Mouse (Mus musculus): ENCODE measurements around the gene Ecpas. TPM values are rescaled to one million over a fixed set of nuclear protein-coding genes. Genes with fewer than 3 reads are reported as not detected.

Ecpas gene
- polyA plus RNA-seq, 1 experiment: 16.3 TPM

- H3K79me2 ChIP-seq (ENCODE audit: control insufficient read depth, insufficient read depth): no peaks in the 10 kb centered on the region
- H3K4me3 ChIP-seq (ENCODE audit: insufficient read depth, poor library complexity, severe bottlenecking): no peak overlapping the region
- H3ac ChIP-seq (ENCODE audit: control insufficient read depth, insufficient read length, low read depth): no peak overlapping the region
- peaks cover 4% of the 10 kb centered on the region for H3K27me3 ChIP-seq (ENCODE audit: control insufficient read depth, insufficient read depth, insufficient read length)
- no peak for TF ChIP-seq MYOD1 (IDR thresholded peaks at IDR 0.05; ENCODE audit: control insufficient read depth, insufficient read length, low read depth)
- no peak for TF ChIP-seq MAX (IDR thresholded peaks at IDR 0.05)
- TF ChIP-seq FOSL1 (IDR thresholded peaks at IDR 0.05; ENCODE audit: insufficient read depth, low read length, poor library complexity, severe bottlenecking): no peak
- TF ChIP-seq MYOG (IDR thresholded peaks at IDR 0.05; ENCODE audit: control insufficient read depth, extremely low read depth, insufficient read length): no peak
- no peak for TF ChIP-seq CTCF (IDR thresholded peaks at IDR 0.05; ENCODE audit: control insufficient read depth, insufficient read depth, insufficient read length)
- TF ChIP-seq USF1 (IDR thresholded peaks at IDR 0.05; ENCODE audit: low read depth): no peak
- TF ChIP-seq CEBPB (IDR thresholded peaks at IDR 0.05; ENCODE audit: low read depth): no peak
- H3K79me3 ChIP-seq (ENCODE audit: low read depth): no peaks in the 10 kb centered on the region
- no peaks in the 10 kb centered on the region for H3K36me3 ChIP-seq (ENCODE audit: control insufficient read depth, insufficient read depth)
Measured at GRCm38 (mm10) chr4:58934746-58935476, 22.4 kb upstream of the Ecpas start.

- Histone ChIP-seq H3K27me3 (ENCODE audit: control insufficient read depth, insufficient read depth, insufficient read length) (peaks cover 4% of the 10 kb centered on the region), H3ac (ENCODE audit: control insufficient read depth, insufficient read length, low read depth) (no peak overlapping the region), H3K4me3 (ENCODE audit: insufficient read depth, poor library complexity, severe bottlenecking) (no peak overlapping the region), H3K36me3 (ENCODE audit: control insufficient read depth, insufficient read depth) (no peaks in the 10 kb centered on the region), H3K79me3 (ENCODE audit: low read depth) (no peaks in the 10 kb centered on the region), H3K79me2 (ENCODE audit: control insufficient read depth, insufficient read depth) (no peaks in the 10 kb centered on the region)
- TF ChIP-seq FOSL1 (IDR thresholded peaks at IDR 0.05; ENCODE audit: insufficient read depth, low read length, poor library complexity, severe bottlenecking) (no peak), MYOG (IDR thresholded peaks at IDR 0.05; ENCODE audit: control insufficient read depth, extremely low read depth, insufficient read length) (no peak), USF1 (IDR thresholded peaks at IDR 0.05; ENCODE audit: low read depth) (no peak), MAX (IDR thresholded peaks at IDR 0.05) (no peak), MYOD1 (IDR thresholded peaks at IDR 0.05; ENCODE audit: control insufficient read depth, insufficient read length, low read depth) (no peak), CEBPB (IDR thresholded peaks at IDR 0.05; ENCODE audit: low read depth) (no peak), CTCF (IDR thresholded peaks at IDR 0.05; ENCODE audit: control insufficient read depth, insufficient read depth, insufficient read length) (no peak)
Measured at GRCm38 (mm10) chr4:58934308-58934707, 21.8 kb upstream of the Ecpas start.

- Histone ChIP-seq H3K27me3 (ENCODE audit: control insufficient read depth, insufficient read depth, insufficient read length) (peaks cover 4% of the 10 kb centered on the region), H3K79me3 (ENCODE audit: low read depth) (no peaks in the 10 kb centered on the region), H3K36me3 (ENCODE audit: control insufficient read depth, insufficient read depth) (no peaks in the 10 kb centered on the region), H3K79me2 (ENCODE audit: control insufficient read depth, insufficient read depth) (no peaks in the 10 kb centered on the region), H3ac (ENCODE audit: control insufficient read depth, insufficient read length, low read depth) (no peak overlapping the region), H3K4me3 (ENCODE audit: insufficient read depth, poor library complexity, severe bottlenecking) (no peak overlapping the region)
- TF ChIP-seq CTCF (IDR thresholded peaks at IDR 0.05; ENCODE audit: control insufficient read depth, insufficient read depth, insufficient read length) (no peak), USF1 (IDR thresholded peaks at IDR 0.05; ENCODE audit: low read depth) (no peak), MAX (IDR thresholded peaks at IDR 0.05) (no peak)
Measured at GRCm38 (mm10) chr4:58932541-58932940, 20.0 kb upstream of the Ecpas start.

GRCm38 (mm10) chr4:58927661-58928060 lies 15.1 kb upstream of the Ecpas start:
- Histone ChIP-seq H3K27me3 (ENCODE audit: control insufficient read depth, insufficient read depth, insufficient read length) (peaks cover 4% of the 10 kb centered on the region), H3K79me2 (ENCODE audit: control insufficient read depth, insufficient read depth) (no peaks in the 10 kb centered on the region), H3ac (ENCODE audit: control insufficient read depth, insufficient read length, low read depth) (no peak overlapping the region), H3K36me3 (ENCODE audit: control insufficient read depth, insufficient read depth) (no peaks in the 10 kb centered on the region), H3K79me3 (ENCODE audit: low read depth) (no peaks in the 10 kb centered on the region), H3K4me3 (ENCODE audit: insufficient read depth, poor library complexity, severe bottlenecking) (no peak overlapping the region)
- TF ChIP-seq USF1 (IDR thresholded peaks at IDR 0.05; ENCODE audit: low read depth) (no peak), CTCF (IDR thresholded peaks at IDR 0.05; ENCODE audit: control insufficient read depth, insufficient read depth, insufficient read length) (no peak), MAX (IDR thresholded peaks at IDR 0.05) (no peak), MYOD1 (IDR thresholded peaks at IDR 0.05; ENCODE audit: control insufficient read depth, insufficient read length, low read depth) (no peak), MYOG (IDR thresholded peaks at IDR 0.05; ENCODE audit: control insufficient read depth, extremely low read depth, insufficient read length) (no peak), FOSL1 (IDR thresholded peaks at IDR 0.05; ENCODE audit: insufficient read depth, low read length, poor library complexity, severe bottlenecking) (no peak), CEBPB (IDR thresholded peaks at IDR 0.05; ENCODE audit: low read depth) (no peak)

GRCm38 (mm10) chr4:58926120-58926519 lies 13.6 kb upstream of the Ecpas start:
- no peaks in the 10 kb centered on the region for H3K79me3 ChIP-seq (ENCODE audit: low read depth)
- no peaks in the 10 kb centered on the region for H3K79me2 ChIP-seq (ENCODE audit: control insufficient read depth, insufficient read depth)
- no peaks in the 10 kb centered on the region for H3K27me3 ChIP-seq (ENCODE audit: control insufficient read depth, insufficient read depth, insufficient read length)
- TF ChIP-seq MYOG (IDR thresholded peaks at IDR 0.05; ENCODE audit: control insufficient read depth, extremely low read depth, insufficient read length): no peak
- TF ChIP-seq CTCF (IDR thresholded peaks at IDR 0.05; ENCODE audit: control insufficient read depth, insufficient read depth, insufficient read length): no peak
- TF ChIP-seq MYOD1 (IDR thresholded peaks at IDR 0.05; ENCODE audit: control insufficient read depth, insufficient read length, low read depth): no peak
- no peak for TF ChIP-seq USF1 (IDR thresholded peaks at IDR 0.05; ENCODE audit: low read depth)
- no peak for TF ChIP-seq MAX (IDR thresholded peaks at IDR 0.05)
- TF ChIP-seq FOSL1 (IDR thresholded peaks at IDR 0.05; ENCODE audit: insufficient read depth, low read length, poor library complexity, severe bottlenecking): no peak
- no peak for TF ChIP-seq CEBPB (IDR thresholded peaks at IDR 0.05; ENCODE audit: low read depth)
- H3ac ChIP-seq (ENCODE audit: control insufficient read depth, insufficient read length, low read depth): no peak overlapping the region
- H3K36me3 ChIP-seq (ENCODE audit: control insufficient read depth, insufficient read depth): no peaks in the 10 kb centered on the region
- no peak overlapping the region for H3K4me3 ChIP-seq (ENCODE audit: insufficient read depth, poor library complexity, severe bottlenecking)

- no peak overlapping the region for H3K4me3 ChIP-seq (ENCODE audit: insufficient read depth, poor library complexity, severe bottlenecking)
- H3ac ChIP-seq (ENCODE audit: control insufficient read depth, insufficient read length, low read depth): no peak overlapping the region
- TF ChIP-seq MYOG (IDR thresholded peaks at IDR 0.05; ENCODE audit: control insufficient read depth, extremely low read depth, insufficient read length): no peak
- no peak for TF ChIP-seq CEBPB (IDR thresholded peaks at IDR 0.05; ENCODE audit: low read depth)
- no peak for TF ChIP-seq USF1 (IDR thresholded peaks at IDR 0.05; ENCODE audit: low read depth)
- TF ChIP-seq MAX (IDR thresholded peaks at IDR 0.05): no peak
- TF ChIP-seq CTCF (IDR thresholded peaks at IDR 0.05; ENCODE audit: control insufficient read depth, insufficient read depth, insufficient read length): no peak
- no peak for TF ChIP-seq FOSL1 (IDR thresholded peaks at IDR 0.05; ENCODE audit: insufficient read depth, low read length, poor library complexity, severe bottlenecking)
- TF ChIP-seq MYOD1 (IDR thresholded peaks at IDR 0.05; ENCODE audit: control insufficient read depth, insufficient read length, low read depth): no peak
- no peaks in the 10 kb centered on the region for H3K79me2 ChIP-seq (ENCODE audit: control insufficient read depth, insufficient read depth)
- H3K79me3 ChIP-seq (ENCODE audit: low read depth): no peaks in the 10 kb centered on the region
- no peaks in the 10 kb centered on the region for H3K27me3 ChIP-seq (ENCODE audit: control insufficient read depth, insufficient read depth, insufficient read length)
- H3K36me3 ChIP-seq (ENCODE audit: control insufficient read depth, insufficient read depth): no peaks in the 10 kb centered on the region
Measured at GRCm38 (mm10) chr4:58925664-58926063, 13.1 kb upstream of the Ecpas start.

All from C2C12 (cell line).